Mouse (Mus musculus) layer of hippocampus, adult 9-11 months (tissue): ENCODE measurements at regions not wholly inside any gene's neighbourhood (a gene's known extent, or its start where the extent isn't known, plus 50 kb on each side); places are given as distances from the start of the nearest gene placed in this dataset.

Experiments
- DNase-seq: peaks from one replicate; pipeline ENCODE4 v3.0.0; 2022

DNA sequence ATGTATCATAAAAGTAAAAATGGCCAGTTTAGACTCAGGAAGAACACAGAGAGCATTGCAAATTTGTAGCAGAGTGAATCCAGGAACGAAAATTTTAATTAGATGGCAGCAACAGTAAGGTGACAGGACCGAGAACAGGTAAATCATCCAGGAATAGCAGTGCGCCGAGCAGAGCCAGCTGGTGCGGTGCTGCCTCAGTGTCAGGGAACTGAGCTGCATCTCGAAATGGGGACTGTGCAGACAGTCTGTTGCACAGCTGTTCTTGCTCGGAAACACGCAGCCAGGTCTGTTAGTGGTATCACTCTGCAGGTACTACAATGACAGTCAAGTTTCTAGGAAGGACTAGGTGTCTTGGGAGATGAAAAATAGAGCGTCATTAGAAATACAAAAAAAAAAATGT, 490.8 kb downstream of the Prkd1 start:
- DNase-seq = peak; percentile 29

DNA sequence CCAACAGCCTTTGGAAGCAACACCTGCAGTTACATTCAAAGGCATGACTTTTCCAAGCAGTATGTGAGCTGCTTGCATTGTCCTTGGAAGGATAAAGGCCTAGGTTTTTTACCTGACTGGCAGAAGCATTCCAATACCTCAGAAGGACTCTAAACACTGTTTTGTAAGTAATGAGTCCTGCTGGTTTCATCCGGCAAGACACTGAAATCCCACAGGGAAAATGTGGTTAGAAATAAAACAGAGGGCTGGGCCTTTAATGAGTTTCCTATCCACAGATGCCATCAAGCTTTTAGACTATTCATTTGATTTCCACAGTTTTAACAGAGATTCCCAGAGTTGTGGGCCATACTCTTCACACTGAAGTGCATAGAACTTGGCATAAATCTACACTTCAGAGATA, 461.6 kb downstream of the Prkd1 start:
- no peak for DNase-seq

GRCm38 (mm10) chr12:50190892-50191539, 457.9 kb downstream of the Prkd1 start:
- no peak for DNase-seq

DNA sequence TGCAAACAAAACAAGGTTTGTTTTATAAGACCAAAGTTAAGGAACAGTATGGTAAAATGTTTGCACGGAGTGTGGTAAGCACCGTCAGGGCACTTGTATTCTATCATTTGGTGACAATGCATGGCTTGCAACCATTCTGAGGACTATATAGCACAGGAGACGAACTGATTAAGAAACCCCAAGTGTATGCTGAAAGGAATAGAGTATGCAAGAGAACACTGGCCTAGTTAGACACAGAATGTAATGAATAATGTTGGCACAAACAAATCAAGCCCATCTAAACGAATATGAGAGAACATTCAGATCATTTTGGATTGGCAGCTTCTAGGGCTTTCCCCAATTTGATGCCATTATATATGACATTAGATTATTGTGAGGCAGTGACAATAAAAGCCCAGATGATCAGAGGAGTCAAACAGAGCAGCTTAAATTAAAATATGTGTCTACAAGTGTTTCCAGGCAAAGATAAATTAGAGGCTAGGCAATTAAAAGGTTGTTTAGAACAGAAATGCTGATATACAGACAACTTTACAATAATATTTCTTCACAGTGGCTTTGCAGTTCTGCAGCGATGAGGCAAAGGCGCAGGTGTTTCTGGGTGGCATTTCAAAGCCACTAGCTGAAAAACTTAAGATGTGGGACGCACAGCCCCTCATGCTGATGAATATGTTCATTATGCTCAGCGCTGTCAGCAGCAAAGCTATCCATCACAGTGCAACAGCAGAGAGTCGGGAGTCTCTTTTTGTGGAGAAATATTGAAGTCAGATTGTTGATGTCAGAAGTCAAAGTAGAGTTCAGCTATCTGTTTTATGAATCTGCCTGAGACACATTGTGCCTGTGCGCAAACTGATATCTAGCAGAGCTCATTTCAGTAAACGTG, 456.9 kb downstream of the Prkd1 start:
- no peak for DNase-seq

DNA sequence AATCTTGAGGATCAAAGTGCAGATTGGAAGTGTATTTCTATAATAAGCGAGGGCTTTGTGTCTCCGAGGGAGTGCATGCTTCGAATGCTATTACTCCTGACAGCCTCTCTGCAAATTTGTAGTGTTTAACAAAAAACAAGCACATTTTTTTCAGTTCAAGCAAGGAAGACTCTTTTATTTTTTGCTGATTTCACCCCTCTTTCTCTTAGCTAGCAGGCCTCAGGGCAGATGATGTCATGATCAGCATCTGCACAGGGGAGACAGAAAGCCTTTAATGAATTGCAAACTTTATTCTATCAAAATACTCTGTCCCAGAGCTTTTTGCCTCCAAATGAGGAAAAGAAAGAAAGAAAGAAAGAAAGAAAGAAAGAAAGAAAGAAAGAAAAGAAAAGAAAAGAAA, 455.4 kb downstream of the Prkd1 start:
- no peak for DNase-seq

- DNase-seq = no peak
Observed at GRCm38 (mm10) chr12:50194714-50195113, 454.2 kb downstream of the Prkd1 start.

GRCm38 (mm10) chr12:50196339-50196738, 452.6 kb downstream of the Prkd1 start:
- DNase-seq = no peak

GRCm38 (mm10) chr12:50241139-50241538, 407.8 kb downstream of the Prkd1 start:
- no peak for DNase-seq

GRCm38 (mm10) chr12:50258901-50259300, 390.0 kb downstream of the Prkd1 start:
- DNase-seq = peak; percentile 5

DNA sequence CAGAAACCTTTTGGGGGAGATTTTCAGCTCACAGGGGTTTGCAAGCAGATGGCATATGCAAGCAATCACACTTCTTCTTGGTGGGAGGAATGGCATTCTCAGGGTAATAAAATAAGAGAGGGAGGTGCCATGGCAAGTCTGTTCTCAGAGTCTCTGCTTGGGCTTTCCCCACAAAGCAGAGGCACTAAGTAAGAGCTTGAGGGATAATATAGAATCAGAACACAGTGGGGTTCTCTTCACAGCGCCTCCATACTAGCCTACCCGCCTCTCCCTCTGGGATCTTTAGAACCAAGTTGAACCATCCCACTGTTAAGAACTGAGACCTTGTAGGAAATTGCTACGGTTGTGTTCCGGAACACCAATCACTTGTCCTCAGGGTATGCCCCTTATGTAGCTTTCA, 387.8 kb downstream of the Prkd1 start:
- no peak for DNase-seq

GRCm38 (mm10) chr12:50273239-50273880, 375.5 kb downstream of the Prkd1 start:
- DNase-seq = no peak

DNA sequence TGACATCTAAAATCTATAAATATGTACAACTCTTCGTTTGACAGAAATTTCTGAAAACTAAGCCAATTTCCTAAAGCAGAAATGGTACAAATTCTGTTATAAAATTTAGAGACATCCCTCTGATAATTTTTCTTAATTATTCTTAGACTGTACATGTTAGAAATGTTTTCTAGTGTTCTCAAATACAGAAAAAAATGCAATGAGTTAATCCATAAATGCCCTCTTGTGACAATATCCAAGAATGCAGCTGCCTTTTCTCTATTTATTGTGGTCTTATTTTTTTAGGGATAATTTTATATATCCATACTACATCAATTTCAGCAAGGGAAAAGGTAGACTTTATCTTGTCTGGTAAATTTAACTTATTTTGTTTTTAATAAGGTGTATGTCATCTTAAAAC, 367.3 kb downstream of the Prkd1 start:
- DNase-seq = no peak
